Mouse (Mus musculus): ENCODE measurements around the gene Kcnj12.

DNA sequence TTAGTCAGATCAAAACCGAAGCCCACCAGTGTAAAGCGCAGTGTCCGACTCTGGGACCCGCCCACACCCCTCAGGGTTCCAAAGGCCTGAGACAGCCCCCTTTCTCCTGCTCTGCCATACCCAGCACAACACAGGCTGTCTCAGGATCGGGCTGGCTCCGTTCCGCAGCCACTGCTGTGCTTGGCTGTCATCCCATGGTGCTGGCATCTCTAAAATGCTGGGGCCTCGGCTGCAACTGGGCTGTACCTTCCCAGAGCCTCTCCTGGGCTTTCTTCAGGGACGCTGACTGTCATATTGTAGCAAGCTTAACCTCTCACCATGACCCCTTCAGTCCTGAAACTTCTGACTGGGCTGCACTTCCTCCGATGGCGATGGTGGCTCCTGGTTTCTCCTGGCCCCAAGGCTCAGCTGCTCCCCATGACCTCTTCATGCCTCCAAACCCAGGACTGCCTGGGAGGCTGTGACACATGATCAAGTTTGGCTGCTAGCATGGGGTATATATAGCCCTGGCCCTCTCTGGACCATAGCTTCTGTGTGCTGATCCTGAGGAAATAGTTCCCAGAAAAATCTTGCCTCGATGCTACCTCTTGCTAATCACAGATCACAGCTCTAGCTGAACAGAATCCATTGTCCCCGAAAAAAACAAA lies 37.3 kb upstream of the Kcnj12 start:
- TF ChIP-seq TBP (conservative IDR thresholded peaks at IDR 0.05; ENCODE audit: low read depth, low read length) (no peak), MYC (IDR thresholded peaks at IDR 0.05; ENCODE audit: low read depth, low read length) (no peak), E2F4 (IDR thresholded peaks at IDR 0.05; ENCODE audit: insufficient replicate concordance, low read depth, low read length) (no peak), SIN3A (IDR thresholded peaks at IDR 0.05; ENCODE audit: low read length) (no peak), MEF2A (IDR thresholded peaks at IDR 0.05; ENCODE audit: borderline replicate concordance, low read depth, low read length) (no peak), CTCF (conservative IDR thresholded peaks at IDR 0.05 in 1 of 2, IDR thresholded peaks at IDR 0.05 in 1 of 2; ENCODE audit: low read depth in 2 of 2, low read length in 2 of 2) (no peak), JUN (IDR thresholded peaks at IDR 0.05; ENCODE audit: insufficient read depth, low read depth, low read length) (no peak)
